Mouse (Mus musculus) hindbrain, postnatal 0 days (tissue): ENCODE measurements at regions not wholly inside any gene's neighbourhood (a gene's known extent, or its start where the extent isn't known, plus 50 kb on each side); places are given as distances from the start of the nearest gene placed in this dataset.

Source experiments
- ATAC-seq: fragments of 200-750 bp; cut with Nextera tagmentation; 2 replicates; pipeline ENCODE4 v1.8.0; 2017; ENCODE audit warnings: mild to moderate bottlenecking, moderate TSS enrichment, moderate library complexity
- DNase-seq: peaks from one replicate; pipeline ENCODE4 v3.0.0-alpha.2; 2015; ENCODE audit warnings: low spot score
- H3K27ac ChIP-seq: fragments of 300-500 bp; sonication (generic); 2 replicates; pipeline ENCODE4 v1.5.1; 2014; ENCODE audit warnings: mild to moderate bottlenecking
- H3K27me3 ChIP-seq: fragments of 300-500 bp; sonication (generic); 2 replicates; pipeline ENCODE4 v1.6.1; 2014; ENCODE audit warnings: low read length, mixed read lengths; ENCODE audit not compliant: insufficient read depth
- H3K36me3 ChIP-seq: fragments of 300-500 bp; sonication (generic); 2 replicates; pipeline ENCODE4 v1.6.1; 2014; ENCODE audit warnings: low read length, mixed read lengths; ENCODE audit not compliant: insufficient read depth
- H3K4me1 ChIP-seq: fragments of 300-500 bp; sonication (generic); 2 replicates; pipeline ENCODE4 v1.6.1; 2014; ENCODE audit warnings: antibody characterized with exemption, low read length, mixed read lengths; ENCODE audit not compliant: insufficient read depth
- H3K4me2 ChIP-seq: fragments of 300-500 bp; sonication (generic); 2 replicates; pipeline ENCODE4 v1.6.1; 2014; ENCODE audit warnings: low read depth, mild to moderate bottlenecking, low read length, moderate library complexity, mixed read lengths
- H3K4me3 ChIP-seq: fragments of 300-500 bp; sonication (generic); 2 replicates; pipeline ENCODE4 v1.5.1; 2014; ENCODE audit warnings: low read length
- H3K9ac ChIP-seq: fragments of 300-500 bp; sonication (generic); replicated peaks from 2 replicates; pipeline ENCODE4 v1.6.1; 2014; ENCODE audit warnings: mild to moderate bottlenecking, low read length, moderate library complexity, mixed read lengths
- H3K9me3 ChIP-seq: fragments of 300-500 bp; sonication (generic); 2 replicates; pipeline ENCODE4 v1.6.1; 2016; ENCODE audit warnings: low read length, mixed read lengths
- CTCF ChIP-seq: IDR thresholded peaks from 2 replicates; pipeline ENCODE4 v1.5.1; 2016; ENCODE audit warnings: antibody characterized with exemption, control low read depth, low read depth
- WGBS: fragments of 180-500 bp; shearing (Covaris S2); extraction: QIAGEN DNeasy Blood & Tissue Kit; methylation state at CpG from one replicate; pipeline ENCODE4 v1.1.7; 2014; 5-methylcytosine and 5-hydroxymethylcytosine counted together

- DNase-seq (no peak), ATAC-seq (no peak)
- Histone ChIP-seq H3K4me3 (no peak overlapping the region), H3K9ac (no peak overlapping the region), H3K27ac (no peak overlapping the region), H3K4me2 (no peak overlapping the region), H3K36me3 (no peaks in the 10 kb centered on the region), H3K4me1 (no peaks in the 10 kb centered on the region), H3K9me3 (no peaks in the 10 kb centered on the region), H3K27me3 (no peaks in the 10 kb centered on the region)
- TF ChIP-seq CTCF: no peak
- WGBS: 69% methylated on average over 5 of the region's 5 CpGs
These were observed 151.6 kb upstream of the G2e3 start for GRCm38 (mm10) chr12:51196289-51196688.

GRCm38 (mm10) chr12:51195136-51195535, 152.7 kb upstream of the G2e3 start:
- Histone ChIP-seq H3K27me3 (no peaks in the 10 kb centered on the region), H3K27ac (no peak overlapping the region), H3K9ac (no peak overlapping the region), H3K4me2 (no peak overlapping the region), H3K4me1 (no peaks in the 10 kb centered on the region), H3K4me3 (no peak overlapping the region), H3K9me3 (no peaks in the 10 kb centered on the region), H3K36me3 (no peaks in the 10 kb centered on the region)
- TF ChIP-seq CTCF: no peak
- no peak for ATAC-seq
- no peak for DNase-seq
- WGBS: 82% methylated on average over 8 of the region's 8 CpGs

DNA sequence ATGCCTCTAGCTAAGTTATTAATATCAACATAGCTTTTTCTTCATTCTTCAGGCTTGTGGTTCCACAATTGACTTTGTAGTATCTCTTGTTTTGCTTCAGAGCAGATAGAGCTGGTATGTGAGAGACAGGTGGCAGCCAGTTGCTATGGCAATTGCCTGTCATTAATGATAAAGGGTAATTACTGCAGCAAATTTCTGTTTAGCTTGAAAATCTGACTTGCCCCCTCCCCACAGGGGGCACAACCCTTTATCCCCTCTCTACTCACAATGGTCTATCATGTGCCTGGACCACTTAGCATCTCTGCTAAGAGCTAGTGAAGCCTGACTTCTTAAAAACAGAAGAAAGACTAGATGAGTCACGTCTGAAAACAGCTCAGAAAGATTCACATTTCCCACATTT, 157.1 kb upstream of the G2e3 start:
- H3K27me3 ChIP-seq: no peaks in the 10 kb centered on the region
- no peak for TF ChIP-seq CTCF
- H3K9ac ChIP-seq: no peak overlapping the region
- H3K27ac ChIP-seq: no peak overlapping the region
- no peaks in the 10 kb centered on the region for H3K4me1 ChIP-seq
- WGBS: 29% methylated on average over 1 of the region's 1 CpGs
- H3K36me3 ChIP-seq: no peaks in the 10 kb centered on the region
- ATAC-seq (no peak), DNase-seq (no peak)
- no peak overlapping the region for H3K4me3 ChIP-seq
- no peak overlapping the region for H3K4me2 ChIP-seq
- no peaks in the 10 kb centered on the region for H3K9me3 ChIP-seq

DNA sequence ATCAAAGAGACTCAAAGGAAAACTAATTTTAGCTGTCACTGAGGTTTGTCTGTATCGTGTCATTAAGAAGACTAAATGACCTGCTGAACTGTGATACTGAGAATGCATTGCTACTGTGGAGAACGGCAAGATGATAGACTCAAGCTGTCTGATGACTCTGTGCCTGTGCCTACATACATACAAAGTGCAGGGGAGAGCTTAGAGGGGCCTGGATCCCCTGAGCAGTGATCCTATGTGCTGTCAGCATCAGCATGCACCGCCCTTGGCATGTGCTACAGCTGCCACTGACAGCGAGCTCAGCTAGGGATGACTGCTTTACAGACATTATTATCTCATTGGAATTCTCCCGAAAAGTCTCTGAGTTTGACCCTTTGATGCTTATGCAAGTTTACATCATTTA, 157.7 kb upstream of the G2e3 start:
- Histone ChIP-seq H3K4me2 (no peak overlapping the region), H3K36me3 (no peaks in the 10 kb centered on the region), H3K4me1 (no peaks in the 10 kb centered on the region), H3K27me3 (no peaks in the 10 kb centered on the region), H3K27ac (no peak overlapping the region), H3K4me3 (no peak overlapping the region), H3K9me3 (no peaks in the 10 kb centered on the region), H3K9ac (no peak overlapping the region)
- 47% methylated on average over 5 of the region's 5 CpGs for WGBS
- TF ChIP-seq CTCF: no peak
- ATAC-seq (no peak), DNase-seq (no peak)

DNA sequence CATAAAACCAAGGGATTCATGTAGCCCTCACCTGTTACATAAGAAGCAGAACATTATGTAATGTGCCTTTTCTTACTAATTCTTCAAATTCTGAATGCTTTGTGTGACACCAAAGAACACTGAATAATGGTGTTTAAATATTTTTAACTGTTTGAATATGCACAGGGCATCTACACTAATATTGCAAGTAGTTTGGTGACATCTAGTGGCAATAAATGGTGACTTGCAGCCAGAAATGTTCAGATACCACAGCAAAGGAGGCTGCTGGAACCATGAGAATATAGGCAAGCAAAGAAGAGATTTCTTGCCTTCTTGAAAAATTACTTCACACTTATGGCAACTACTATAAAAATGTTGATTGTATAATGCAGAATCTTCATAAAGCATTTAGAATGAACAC, 159.6 kb upstream of the G2e3 start:
- no peaks in the 10 kb centered on the region for H3K27me3 ChIP-seq
- H3K9ac ChIP-seq: no peak overlapping the region
- H3K9me3 ChIP-seq: no peaks in the 10 kb centered on the region
- no peak overlapping the region for H3K4me3 ChIP-seq
- peak; percentile 88 for DNase-seq
- H3K4me1 ChIP-seq: no peaks in the 10 kb centered on the region
- no peak overlapping the region for H3K27ac ChIP-seq
- no peaks in the 10 kb centered on the region for H3K36me3 ChIP-seq
- no peak overlapping the region for H3K4me2 ChIP-seq
- ATAC-seq: peak; percentile 72
- TF ChIP-seq CTCF: peak; percentile 82

GRCm38 (mm10) chr12:51187726-51188125, 160.1 kb upstream of the G2e3 start:
- no peaks in the 10 kb centered on the region for H3K36me3 ChIP-seq
- TF ChIP-seq CTCF: no peak
- 71% methylated on average over 6 of the region's 6 CpGs for WGBS
- no peak overlapping the region for H3K4me3 ChIP-seq
- DNase-seq (no peak), ATAC-seq (no peak)
- H3K9ac ChIP-seq: no peak overlapping the region
- H3K4me1 ChIP-seq: no peaks in the 10 kb centered on the region
- H3K27ac ChIP-seq: no peak overlapping the region
- H3K4me2 ChIP-seq: no peak overlapping the region
- H3K9me3 ChIP-seq: no peaks in the 10 kb centered on the region
- H3K27me3 ChIP-seq: no peaks in the 10 kb centered on the region

GRCm38 (mm10) chr12:51185751-51186150, 162.1 kb upstream of the G2e3 start:
- no peak for TF ChIP-seq CTCF
- Histone ChIP-seq H3K27me3 (no peaks in the 10 kb centered on the region), H3K4me3 (no peak overlapping the region), H3K4me2 (no peak overlapping the region), H3K36me3 (no peaks in the 10 kb centered on the region), H3K9me3 (no peaks in the 10 kb centered on the region), H3K4me1 (no peaks in the 10 kb centered on the region), H3K27ac (no peak overlapping the region), H3K9ac (no peak overlapping the region)
- ATAC-seq: peak; percentile 71
- DNase-seq: peak; percentile 54
- 59% methylated on average over 8 of the region's 8 CpGs for WGBS
